Mouse (Mus musculus) ovary, adult 18-20 months (tissue): ENCODE data around the gene Gm28539.
A peak's percentile ranks its signal among the peaks of the same experiment; 100 is the strongest.
"Not testable (repeated sequence)": the region's sequence is repeated elsewhere in the genome, so short reads cannot be mapped to it uniquely, and the experiment has no call there.

ENCODE experiments used
- DNase-seq: peaks from one replicate; pipeline ENCODE4 v3.0.0; 2022; ENCODE audit warnings: low spot score, mixed read lengths

Gm28539 gene

GRCm38 (mm10) chr16:18836468-18837208, at the start of gene Gm28539, which contains the start of gene 2510002D24Rik:
TSS of gene Gm28539 (plus strand) at chr16:18836584.
TSS of gene 2510002D24Rik (plus strand) at chr16:18836578.
- DNase-seq = peak; percentile 87

GRCm38 (mm10) chr16:18786652-18787051, 49.7 kb upstream of the Gm28539 start:
- no peak for DNase-seq

DNA sequence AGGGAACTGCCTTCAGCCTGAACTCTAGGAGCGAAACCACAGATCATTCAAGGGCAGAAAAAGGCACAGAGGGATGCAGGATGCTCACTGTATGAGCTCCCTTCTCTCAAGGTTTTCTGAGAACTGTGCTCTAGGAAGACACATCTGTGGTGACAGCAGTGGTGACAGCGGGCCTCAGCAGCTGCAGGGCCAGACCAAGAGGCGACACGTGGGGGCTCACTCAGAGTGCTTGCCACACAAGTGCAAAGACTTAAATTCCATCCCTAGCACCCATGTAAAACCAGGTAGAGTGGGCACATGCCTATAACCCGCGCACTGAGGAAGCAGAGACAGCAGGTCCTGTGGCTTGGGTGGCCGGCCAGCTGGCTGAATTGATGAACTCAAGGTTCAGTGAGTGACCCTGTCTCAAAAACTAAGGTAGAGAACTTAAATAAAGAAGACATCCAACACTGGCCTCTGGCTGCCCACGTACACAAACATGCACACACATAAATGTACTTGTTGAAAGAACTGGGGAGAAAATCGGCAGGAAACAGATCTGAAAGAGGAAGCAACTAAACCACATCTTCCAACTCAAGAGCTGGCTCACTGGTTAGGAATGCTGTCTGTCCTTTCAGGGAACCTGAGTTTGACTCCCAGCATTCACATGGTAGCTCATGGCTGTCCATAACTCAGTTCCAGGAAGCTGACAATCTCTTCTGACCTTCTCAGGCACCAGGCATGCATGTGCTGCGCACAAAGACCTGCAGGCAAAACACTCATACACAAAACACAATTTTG, 47.6 kb upstream of the Gm28539 start:
- no peak for DNase-seq

DNA sequence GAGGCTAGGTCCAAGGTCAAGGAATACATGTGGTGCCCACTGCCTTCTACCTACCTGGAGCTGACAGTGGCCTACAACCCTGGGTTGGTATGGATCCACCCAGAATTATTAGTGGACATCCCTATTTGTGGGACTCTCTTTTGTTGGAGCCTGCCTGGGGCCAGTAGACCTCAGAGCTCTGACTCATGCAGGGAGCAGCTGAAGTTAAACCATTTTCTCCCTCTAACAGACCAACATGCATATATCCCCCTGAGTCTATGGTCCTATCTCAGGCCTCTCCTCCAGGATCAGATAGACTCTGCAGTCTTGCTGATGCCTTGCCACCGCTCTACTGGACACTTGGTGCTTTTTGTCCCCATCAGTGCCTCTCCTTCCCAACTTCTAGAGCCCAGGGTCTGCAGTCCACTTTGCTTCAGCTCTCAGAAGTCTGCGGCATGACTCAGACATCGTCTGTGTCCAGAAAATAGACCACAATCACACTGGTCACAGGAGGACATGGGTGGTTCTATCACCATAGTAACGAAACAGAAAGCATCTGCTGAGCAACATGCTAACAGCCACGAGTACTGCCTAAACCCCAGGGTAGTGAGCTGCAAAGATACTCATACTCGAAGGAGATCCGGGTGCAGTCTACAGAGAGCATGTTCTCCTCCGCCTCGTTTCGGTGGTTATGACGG, 41.0 kb upstream of the Gm28539 start:
- DNase-seq = no peak

DNA sequence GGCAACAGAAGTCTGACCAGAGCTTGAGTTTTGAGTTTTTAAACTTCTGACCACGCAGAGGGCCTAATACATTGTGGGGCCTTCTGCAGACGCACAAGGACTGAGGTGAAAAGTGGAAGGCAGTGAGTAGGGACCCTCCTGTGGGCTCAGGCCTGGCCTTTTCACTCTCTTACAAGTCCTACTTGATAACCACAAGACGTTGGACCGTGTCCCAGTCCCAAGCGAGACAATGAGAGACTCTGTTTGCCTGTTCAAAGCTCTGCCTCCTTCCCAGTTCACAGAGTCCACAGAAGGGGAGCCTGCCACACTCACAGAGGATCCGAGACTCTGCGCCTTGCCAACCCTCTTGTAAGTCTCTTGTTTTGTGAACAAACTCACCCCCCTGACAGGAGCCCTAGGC, 39.7 kb upstream of the Gm28539 start:
- DNase-seq = no peak

DNA sequence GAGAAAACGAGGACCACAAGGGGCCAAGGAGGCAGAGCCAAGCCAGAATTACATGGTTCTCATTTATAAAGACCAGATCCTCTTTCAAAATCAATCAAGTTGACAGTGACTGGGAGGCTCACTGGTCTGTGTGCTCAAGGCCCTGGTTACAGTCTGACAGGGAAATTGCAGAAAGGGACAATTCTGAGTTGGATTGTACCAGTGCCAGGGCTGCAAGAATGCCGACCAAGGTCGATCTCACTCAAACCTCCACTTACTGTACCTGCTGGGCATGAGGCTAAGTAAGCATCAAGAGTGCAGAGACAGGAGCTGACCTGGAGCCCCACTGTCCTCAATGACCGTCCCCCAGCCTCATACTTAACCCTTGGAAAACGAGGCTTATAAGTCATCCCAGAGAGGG, 38.2 kb upstream of the Gm28539 start:
- DNase-seq = no peak

- no peak for DNase-seq
Observed at GRCm38 (mm10) chr16:18798841-18799240, 37.5 kb upstream of the Gm28539 start.

DNA sequence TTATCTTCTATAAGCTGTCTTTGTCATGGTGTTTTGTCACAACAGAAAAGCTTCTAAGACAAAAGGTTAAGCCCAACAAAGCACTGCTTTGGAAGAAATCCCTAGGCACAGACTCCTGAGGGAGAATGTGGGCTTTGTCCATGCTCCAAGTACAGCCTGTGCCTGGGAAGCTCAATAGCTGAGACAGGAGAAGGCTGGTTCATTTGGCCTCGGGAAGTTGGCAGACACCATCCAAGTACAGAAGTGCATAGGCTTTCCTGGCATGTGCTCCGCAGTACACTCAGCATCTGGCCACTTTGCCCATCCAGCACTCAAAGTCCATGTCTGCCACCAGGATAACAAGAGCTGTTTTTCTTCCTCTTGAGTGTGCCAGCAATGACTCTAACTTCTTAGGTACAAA, 30.6 kb upstream of the Gm28539 start:
- no peak for DNase-seq

DNA sequence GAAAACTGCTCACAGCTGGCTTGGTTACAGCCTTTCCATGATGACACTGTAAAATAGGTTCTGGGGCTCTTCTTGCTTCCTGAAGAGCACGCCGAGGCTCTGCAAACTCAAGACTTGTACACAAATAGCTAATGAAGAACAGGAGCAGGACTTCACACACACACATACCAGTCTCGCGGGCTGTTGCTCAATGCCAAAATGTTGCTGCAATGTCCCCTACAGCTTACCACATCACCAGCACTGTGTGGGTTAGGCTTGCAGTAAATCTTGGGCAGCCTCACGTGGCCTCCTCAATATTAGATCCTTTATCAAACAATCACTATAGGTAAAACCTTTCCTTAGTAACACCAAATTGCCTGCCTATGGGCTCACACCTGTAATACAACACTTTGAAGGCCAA, 27.4 kb upstream of the Gm28539 start:
- no peak for DNase-seq

DNA sequence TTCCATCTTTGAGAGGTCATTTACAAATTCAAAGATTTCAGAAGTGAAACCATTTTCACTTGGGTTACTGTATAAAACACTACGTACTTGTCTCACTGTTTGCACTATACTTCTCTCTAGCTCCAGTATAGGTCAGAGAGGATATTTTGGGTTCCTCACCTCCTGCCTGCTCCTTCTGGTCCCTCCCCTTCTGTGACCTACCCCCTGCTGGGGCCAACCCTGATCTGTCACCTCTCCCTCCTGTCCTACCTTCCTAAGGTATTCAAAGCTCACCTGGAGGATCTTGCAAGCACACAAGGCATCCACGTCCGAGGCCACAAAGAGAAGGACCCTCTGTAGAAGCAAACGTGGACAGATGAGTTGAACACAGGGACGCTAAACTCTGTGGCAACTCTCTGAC, 25.4 kb upstream of the Gm28539 start:
- no peak for DNase-seq

GRCm38 (mm10) chr16:18811468-18812384, 24.7 kb upstream of the Gm28539 start, which contains the start of the genes Ufd1 and Cdc45:
TSS of gene Ufd1 (plus strand) at chr16:18811779.
TSS of gene Cdc45 (minus strand) at chr16:18811987.
- peak; percentile 88 for DNase-seq

- DNase-seq = no peak
Observed at GRCm38 (mm10) chr16:18812385-18812910, 23.9 kb upstream of the Gm28539 start.

GRCm38 (mm10) chr16:18822356-18822755, 14.0 kb upstream of the Gm28539 start:
- DNase-seq = no peak

- no peak for DNase-seq
Observed at GRCm38 (mm10) chr16:18822925-18823324, 13.5 kb upstream of the Gm28539 start.

DNA sequence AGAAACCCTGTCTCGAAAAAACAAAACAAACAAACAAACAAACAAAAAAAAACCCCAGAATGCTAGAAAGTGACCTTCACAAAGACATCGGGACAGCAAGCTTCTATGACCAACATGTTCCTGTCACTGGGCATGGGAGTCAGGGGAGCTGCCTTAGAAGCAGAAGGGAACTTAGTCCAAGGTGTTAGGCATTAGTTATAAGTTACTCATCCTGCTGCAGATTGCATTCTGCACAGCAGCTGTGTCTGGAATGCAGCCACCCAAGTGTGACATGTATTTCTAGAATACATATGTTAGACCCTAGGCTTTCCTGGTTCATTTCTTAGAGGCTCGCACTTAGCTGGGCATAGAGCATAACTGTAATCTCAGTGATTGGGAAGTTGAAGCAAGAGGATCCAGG, 7.8 kb upstream of the Gm28539 start:
- no peak for DNase-seq

DNA sequence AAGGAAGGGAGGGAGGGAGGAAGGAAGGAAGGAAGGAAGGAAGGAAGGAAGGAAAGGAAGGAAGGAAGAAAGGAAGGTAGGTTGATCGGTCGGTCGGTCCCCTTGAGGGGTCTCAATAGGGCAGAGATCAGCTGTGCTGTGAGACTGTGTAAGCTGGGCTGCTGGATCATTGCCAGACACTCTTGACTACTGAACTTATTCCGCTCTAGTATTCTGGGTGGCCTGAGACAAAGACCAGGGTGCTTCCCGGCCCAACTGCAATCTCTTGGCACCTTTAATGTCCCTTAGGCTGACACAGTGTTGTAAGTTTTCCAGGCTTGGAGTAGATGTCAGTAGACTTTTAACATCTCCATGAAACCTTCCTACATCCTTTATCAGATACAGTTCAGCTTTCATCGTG, 7.3 kb upstream of the Gm28539 start:
- no peak for DNase-seq

DNA sequence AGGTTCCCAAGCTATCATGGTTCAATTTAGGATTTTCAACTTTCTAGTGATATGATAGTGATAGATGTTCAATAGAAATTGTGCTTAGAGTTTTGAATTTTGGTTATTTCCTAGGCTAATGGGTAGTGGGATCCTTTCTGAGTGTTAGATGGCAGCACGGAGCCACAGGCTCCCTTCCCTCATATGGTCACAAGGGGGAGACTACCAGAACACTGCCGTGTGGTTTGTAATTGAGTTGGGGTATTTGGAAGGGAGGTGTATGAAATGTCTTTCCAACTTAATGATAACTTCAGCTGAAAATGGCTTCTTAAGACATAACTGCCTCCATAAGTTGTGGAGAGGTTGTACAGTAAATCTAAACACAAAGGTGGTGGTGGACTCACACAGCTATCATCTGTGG, 2.9 kb upstream of the Gm28539 start:
- DNase-seq = no peak

DNA sequence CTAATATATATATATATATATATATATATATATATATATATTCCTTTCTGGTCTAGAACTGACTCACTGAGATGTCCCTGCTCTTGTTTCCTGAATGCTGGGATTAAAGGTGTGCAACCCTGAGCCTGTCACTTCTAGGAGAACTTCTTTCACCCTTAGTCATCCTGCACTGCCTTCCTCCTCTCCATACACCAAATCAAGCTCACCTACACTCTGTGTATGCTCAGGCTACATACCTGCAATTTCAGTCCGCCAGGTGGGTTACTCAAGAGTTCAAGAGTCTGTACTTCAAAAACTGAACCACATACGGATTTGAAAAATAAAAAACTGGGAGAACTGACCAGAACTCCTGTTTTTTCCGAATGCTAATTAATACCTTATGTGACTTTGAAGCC, 314 bp upstream of the Gm28539 start:
- no peak for DNase-seq

DNA sequence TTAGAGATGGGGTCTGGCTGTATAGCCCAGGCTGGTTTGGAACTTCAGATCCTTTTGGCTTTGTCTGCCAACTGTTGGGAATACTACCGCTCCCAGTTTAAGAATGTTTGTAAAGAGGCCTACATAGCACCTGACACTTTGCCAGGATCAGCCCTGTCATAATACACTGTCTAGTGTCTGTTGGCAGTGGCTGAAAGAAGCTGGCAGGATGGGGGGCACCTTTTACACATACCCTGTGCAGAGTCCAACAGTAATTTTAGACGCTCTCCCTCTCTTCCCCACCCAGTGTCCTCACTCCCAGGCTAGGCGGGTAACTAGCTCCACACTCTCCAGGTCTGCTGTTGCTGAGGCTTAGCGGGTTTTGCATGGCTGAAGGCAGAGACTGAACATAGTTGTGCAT, 2.0 kb downstream of the Gm28539 start:
- DNase-seq = no peak

DNA sequence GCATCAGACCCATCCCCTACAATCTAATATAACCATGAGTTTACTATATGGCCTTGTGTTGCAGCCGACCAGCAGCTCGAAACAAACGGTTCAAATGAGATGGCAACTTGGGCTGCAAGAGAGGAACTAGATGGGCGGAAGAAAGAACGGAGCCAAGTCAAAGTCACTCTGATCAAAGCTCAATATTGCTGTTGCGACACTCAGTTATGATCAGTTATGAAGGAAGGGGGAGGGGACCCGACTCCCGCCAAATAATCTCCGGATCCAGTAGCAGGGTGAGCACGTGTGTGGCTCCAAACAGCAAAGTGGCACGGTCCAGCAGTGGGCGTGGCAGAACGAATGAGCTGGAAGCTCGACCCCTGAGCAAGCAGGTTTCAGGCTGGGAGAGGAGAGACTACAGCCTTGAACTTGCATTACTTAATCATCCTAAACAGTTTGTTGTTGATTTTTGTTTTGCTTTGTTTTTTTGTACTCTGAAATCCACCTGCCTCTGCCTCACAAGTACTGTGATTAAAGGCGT, 10.0 kb downstream of the Gm28539 start:
- no peak for DNase-seq

DNA sequence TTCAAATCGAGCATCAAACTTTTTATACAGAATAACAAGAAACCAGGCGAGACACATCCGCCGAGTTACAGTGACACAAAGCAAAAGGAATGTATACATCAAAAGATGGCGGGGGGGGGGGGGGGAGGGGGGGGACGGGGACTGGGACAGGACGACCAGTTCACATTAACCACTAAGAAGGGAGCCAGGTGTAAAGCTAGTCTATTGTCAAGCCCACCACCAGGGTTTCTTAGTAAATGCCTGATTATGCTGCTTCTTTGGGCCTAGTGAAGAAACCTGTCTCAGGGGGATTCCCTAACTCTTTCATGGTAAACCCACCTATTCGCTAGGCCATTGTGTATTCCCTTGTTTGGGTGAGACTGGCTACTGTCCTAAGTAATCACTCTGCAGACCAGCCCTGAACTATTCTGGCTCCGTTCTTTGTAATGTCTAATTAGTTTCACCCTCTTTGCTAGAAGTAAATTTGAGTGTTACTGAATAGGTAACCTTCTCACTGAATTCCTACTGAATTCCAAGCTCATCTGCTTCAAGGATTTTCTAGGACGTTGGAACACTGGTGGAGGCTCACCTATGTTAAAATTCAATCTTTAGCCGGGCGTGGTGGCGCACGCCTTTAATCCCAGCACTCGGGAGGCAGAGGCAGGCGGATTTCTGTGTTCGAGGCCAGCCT, 13.3 kb downstream of the Gm28539 start:
- DNase-seq = not testable (repeated sequence)
